Mouse (Mus musculus) kidney, adult 9 months (tissue): Measurements from ENCODE around the gene Nr1i3.

Experiments
- DNase-seq: peaks from one replicate; pipeline ENCODE4 v3.0.0; 2022

Nr1i3 gene

GRCm38 (mm10) chr1:171256937-171257548 lies 43.3 kb downstream of the Nr1i3 start:
- DNase-seq: peak; percentile 79

GRCm38 (mm10) chr1:171257781-171258180 lies 44.0 kb downstream of the Nr1i3 start:
- DNase-seq: no peak

DNA sequence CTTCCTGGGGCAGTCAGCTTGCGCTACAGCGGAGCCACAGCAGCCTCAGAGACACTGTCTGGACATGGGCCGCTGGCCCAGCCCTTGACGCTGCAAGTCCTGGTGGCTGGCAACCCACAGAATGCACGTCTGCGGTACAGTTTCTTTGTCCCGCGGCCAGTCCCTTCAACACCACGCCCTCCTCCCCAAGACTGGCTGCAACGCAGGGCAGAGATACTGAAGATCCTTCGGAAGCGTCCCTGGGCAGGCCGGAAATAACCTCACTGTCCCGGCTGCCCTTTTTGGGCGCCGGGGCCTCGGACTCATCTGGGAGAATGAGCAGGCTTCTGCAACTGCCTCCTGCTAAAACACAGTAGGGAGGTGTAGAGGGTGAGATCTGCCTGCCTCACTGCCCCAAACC lies 45.2 kb downstream of the Nr1i3 start:
- no peak for DNase-seq

DNA sequence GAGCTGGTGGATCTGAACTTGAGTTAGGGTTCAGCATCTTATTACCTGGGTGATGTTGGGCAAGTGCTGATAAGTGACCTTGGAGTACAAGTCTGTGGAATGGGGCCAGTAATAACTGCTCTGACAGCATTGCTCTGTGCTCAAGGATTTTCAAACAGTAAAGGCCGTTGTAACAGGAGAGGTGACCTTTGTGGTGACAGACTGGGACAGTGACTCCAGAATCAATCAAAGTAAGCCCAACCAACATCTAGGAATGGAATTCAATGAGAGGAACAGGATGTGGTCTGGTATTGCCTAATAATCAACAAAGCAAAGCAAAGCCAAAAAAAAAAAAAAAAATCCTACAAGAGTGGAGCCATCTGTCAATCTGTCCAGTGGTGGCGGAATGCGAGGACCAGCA lies 46.5 kb downstream of the Nr1i3 start:
- DNase-seq: no peak

GRCm38 (mm10) chr1:171262594-171263130 lies 48.9 kb downstream of the Nr1i3 start:
- DNase-seq: peak; percentile 67

DNA sequence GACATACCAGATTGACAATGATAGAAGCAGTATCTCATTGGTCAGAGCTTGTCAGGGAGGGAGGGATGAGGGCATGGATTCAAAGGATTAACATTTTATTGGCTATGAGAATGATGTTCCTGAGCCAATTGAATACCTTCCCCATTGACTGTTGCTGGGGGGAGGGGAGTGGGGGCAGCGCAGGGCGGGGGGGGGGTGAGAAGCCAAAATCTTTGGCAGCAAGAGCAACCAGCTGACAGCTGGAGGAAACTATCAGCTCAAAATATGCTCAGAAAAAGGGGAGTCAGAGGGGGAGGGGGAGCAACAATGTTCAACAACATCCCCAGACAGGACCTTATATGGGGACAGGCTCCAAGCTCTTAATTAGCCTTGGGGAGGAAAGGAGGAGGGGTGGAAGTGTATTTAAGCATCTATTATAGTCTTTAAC lies 49.4 kb downstream of the Nr1i3 start:
- DNase-seq: peak; percentile 61

GRCm38 (mm10) chr1:171263666-171264461 lies 50.1 kb downstream of the Nr1i3 start:
- DNase-seq: no peak

DNA sequence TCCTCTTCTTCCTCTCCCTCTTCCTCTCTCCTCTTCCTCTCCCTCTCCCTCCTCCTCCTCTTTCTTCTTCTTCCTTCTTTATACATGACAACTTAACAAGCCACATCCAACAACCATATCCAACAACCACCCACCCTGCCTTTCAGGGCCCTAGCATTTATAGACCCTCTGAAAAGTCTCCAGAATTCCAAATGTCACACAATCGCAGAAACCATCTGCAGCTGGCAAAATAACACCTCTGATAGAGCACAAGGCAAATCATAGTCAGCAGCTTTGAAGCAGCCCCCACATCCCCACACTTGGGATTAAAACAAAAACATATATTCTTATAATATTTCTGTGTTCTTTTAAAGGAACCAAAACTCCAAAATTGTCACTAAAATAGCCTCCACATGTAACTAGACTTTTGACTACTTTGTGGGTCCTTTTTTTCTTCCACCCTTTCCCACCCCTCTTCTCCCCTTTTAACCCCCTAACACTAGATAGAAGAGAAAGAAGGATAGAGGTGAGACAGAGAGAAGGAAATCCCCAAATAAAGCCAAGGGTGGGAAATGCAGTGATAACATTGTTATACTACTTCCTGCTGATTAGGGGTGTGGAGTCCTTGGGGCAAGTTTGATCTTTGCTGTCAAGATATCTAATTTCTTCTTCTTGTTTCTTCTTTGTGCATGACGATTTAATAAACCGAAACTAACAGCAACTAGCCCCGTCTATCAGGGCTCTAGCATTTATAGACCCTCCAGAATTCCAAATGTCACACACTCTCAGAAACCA lies 52.4 kb downstream of the Nr1i3 start:
- no peak for DNase-seq

- no peak for DNase-seq
Observed at GRCm38 (mm10) chr1:171268341-171268740, 54.6 kb downstream of the Nr1i3 start.

DNA sequence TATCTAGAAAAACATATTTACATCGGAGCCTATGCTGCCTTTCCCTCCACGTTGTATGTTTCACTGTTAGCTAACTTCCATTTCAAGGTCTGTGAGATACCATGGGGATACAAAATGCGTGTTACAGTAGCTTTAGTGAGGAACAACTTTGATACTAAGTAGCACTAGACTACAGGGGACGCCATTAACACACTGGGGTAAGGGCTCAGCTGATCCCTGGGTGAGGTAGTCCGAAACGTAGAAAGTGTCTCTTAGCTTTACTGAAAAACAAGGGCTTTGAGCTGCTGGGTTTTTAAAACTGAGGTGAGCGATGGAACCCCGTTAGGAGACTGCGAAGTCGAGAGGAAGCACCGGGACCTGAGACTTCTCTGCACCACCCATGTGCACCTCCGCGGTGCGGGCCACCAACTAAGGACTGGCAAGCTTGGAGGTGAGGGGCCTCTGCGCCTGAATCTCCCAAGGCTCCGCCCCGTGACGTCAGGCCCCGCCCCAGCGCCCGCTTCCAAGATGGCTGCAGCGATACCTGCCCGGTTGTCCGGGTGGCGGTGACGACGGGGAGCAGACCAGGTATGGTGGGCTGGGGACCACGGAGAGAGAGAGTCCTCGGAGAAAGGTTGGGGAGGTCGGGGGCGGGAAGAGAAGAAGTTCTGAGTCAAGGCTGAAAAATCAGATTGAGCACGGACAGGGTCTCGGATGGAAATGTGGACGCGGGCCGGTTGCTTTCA lies 56.2 kb downstream of the Nr1i3 start, which contains the start of gene B4galt3:
Gene B4galt3 (plus strand): TSS at position 481 of the 725 bp plus-strand sequence.
- DNase-seq: peak; percentile 97
